Mouse (Mus musculus) kidney, embryonic 15.5 days (tissue): ENCODE measurements around the gene Usp35. TPM values are rescaled to one million over a fixed set of nuclear protein-coding genes. Genes with fewer than 3 reads are reported as not detected.

Experiments
- ATAC-seq: fragments of 200-750 bp; cut with Nextera tagmentation; replicated peaks from 2 replicates; pipeline ENCODE4 v1.8.0; 2017; ENCODE audit warnings: moderate TSS enrichment; ENCODE audit not compliant: low FRiP score
- H3K27ac ChIP-seq: fragments of 300-500 bp; sonication (generic); 2 replicates; pipeline ENCODE4 v1.5.1; 2015; ENCODE audit warnings: mild to moderate bottlenecking, inconsistent platforms
- H3K27me3 ChIP-seq: fragments of 300-500 bp; sonication (generic); 2 replicates; pipeline ENCODE4 v1.6.1; 2015; ENCODE audit warnings: inconsistent platforms
- H3K36me3 ChIP-seq: fragments of 300-500 bp; sonication (generic); 2 replicates; pipeline ENCODE4 v1.6.1; 2015; ENCODE audit warnings: inconsistent platforms
- H3K4me1 ChIP-seq: fragments of 300-500 bp; sonication (generic); 2 replicates; pipeline ENCODE4 v1.6.1; 2015; ENCODE audit warnings: inconsistent platforms
- H3K4me2 ChIP-seq: fragments of 300-500 bp; sonication (generic); 2 replicates; pipeline ENCODE4 v1.6.1; 2015; ENCODE audit warnings: moderate library complexity, mild to moderate bottlenecking, inconsistent platforms
- H3K4me3 ChIP-seq: fragments of 300-500 bp; sonication (generic); replicated peaks from 2 replicates; pipeline ENCODE4 v1.5.1; 2015; ENCODE audit warnings: mild to moderate bottlenecking, inconsistent platforms
- H3K9ac ChIP-seq: fragments of 300-500 bp; sonication (generic); 2 replicates; pipeline ENCODE4 v1.6.1; 2015; ENCODE audit warnings: mild to moderate bottlenecking, inconsistent platforms
- H3K9me3 ChIP-seq: fragments of 300-500 bp; sonication (generic); replicated peaks from 2 replicates; pipeline ENCODE4 v1.6.1; 2016; ENCODE audit warnings: inconsistent platforms
- WGBS: fragments of 180-500 bp; shearing (Covaris S2); methylation state at CpG from one replicate; pipeline ENCODE4 v1.1.7; 2015; ENCODE audit warnings: mixed read lengths; 5-methylcytosine and 5-hydroxymethylcytosine counted together
- polyA plus RNA-seq: library from polyadenylated mRNA; unstranded; fragments of >200 nt; fragmentation: Nextera tagmentation; extraction: Ambion mirVana; gene quantifications from 2 replicates; pipeline ENCODE4 v1.2.1, GENCODE M21; 2015

The Usp35 gene
- polyA plus RNA-seq, 1 experiment from 2014 or later = 1.9 TPM

GRCm38 (mm10) chr7:97356253-97356652, 24.4 kb upstream of the Usp35 start:
- WGBS = 82% methylated on average over 5 of the region's 5 CpGs
- Histone ChIP-seq H3K4me3 (no peak overlapping the region), H3K27me3 (no peaks in the 10 kb centered on the region), H3K9ac (no peak overlapping the region), H3K4me2 (no peak overlapping the region), H3K27ac (no peak overlapping the region), H3K4me1 (no peaks in the 10 kb centered on the region), H3K36me3 (no peaks in the 10 kb centered on the region), H3K9me3 (no peaks in the 10 kb centered on the region)
- ATAC-seq = no peak

GRCm38 (mm10) chr7:97355068-97355841, 23.4 kb upstream of the Usp35 start:
- no peaks in the 10 kb centered on the region for H3K36me3 ChIP-seq
- H3K27ac ChIP-seq = 0 out of 2 replicates have a peak overlapping the region, but pooled peaks have one; percentile 7
- no peaks in the 10 kb centered on the region for H3K27me3 ChIP-seq
- H3K9ac ChIP-seq = no peak overlapping the region
- no peaks in the 10 kb centered on the region for H3K9me3 ChIP-seq
- H3K4me1 ChIP-seq = no peaks in the 10 kb centered on the region
- ATAC-seq = no peak
- 47% methylated on average over 13 of the region's 13 CpGs for WGBS
- H3K4me2 ChIP-seq = no peak overlapping the region
- no peak overlapping the region for H3K4me3 ChIP-seq

GRCm38 (mm10) chr7:97353356-97353755, 21.5 kb upstream of the Usp35 start:
- Histone ChIP-seq H3K9ac (no peak overlapping the region), H3K4me3 (no peak overlapping the region), H3K4me2 (no peak overlapping the region), H3K9me3 (no peaks in the 10 kb centered on the region), H3K27me3 (no peaks in the 10 kb centered on the region), H3K27ac (no peak overlapping the region), H3K4me1 (no peaks in the 10 kb centered on the region), H3K36me3 (0 out of 2 replicates have a peak, but pooled peaks cover 4% of the 10 kb centered on the region)
- ATAC-seq = no peak
- 88% methylated on average over 6 of the region's 6 CpGs for WGBS

- no peak for ATAC-seq
- Histone ChIP-seq H3K9ac (no peak overlapping the region), H3K4me1 (no peaks in the 10 kb centered on the region), H3K27me3 (no peaks in the 10 kb centered on the region), H3K36me3 (0 out of 2 replicates have a peak, but pooled peaks cover 4% of the 10 kb centered on the region), H3K9me3 (no peaks in the 10 kb centered on the region), H3K27ac (no peak overlapping the region), H3K4me2 (no peak overlapping the region), H3K4me3 (no peak overlapping the region)
- WGBS = 81% methylated on average over 11 of the region's 11 CpGs
Measured at GRCm38 (mm10) chr7:97351792-97352513, 20.1 kb upstream of the Usp35 start.

GRCm38 (mm10) chr7:97350891-97351290, 19.1 kb upstream of the Usp35 start:
- Histone ChIP-seq H3K4me2 (no peak overlapping the region), H3K27me3 (no peaks in the 10 kb centered on the region), H3K4me1 (no peaks in the 10 kb centered on the region), H3K27ac (no peak overlapping the region), H3K36me3 (0 out of 2 replicates have a peak, but pooled peaks cover 4% of the 10 kb centered on the region), H3K4me3 (no peak overlapping the region), H3K9me3 (no peaks in the 10 kb centered on the region), H3K9ac (no peak overlapping the region)
- no peak for ATAC-seq
- WGBS = 88% methylated on average over 5 of the region's 5 CpGs

GRCm38 (mm10) chr7:97349438-97349837, 17.6 kb upstream of the Usp35 start:
- WGBS = 93% methylated on average over 6 of the region's 6 CpGs
- Histone ChIP-seq H3K27ac (no peak overlapping the region), H3K9me3 (no peaks in the 10 kb centered on the region), H3K27me3 (no peaks in the 10 kb centered on the region), H3K36me3 (0 out of 2 replicates have a peak, but pooled peaks cover 4% of the 10 kb centered on the region), H3K9ac (no peak overlapping the region), H3K4me1 (no peaks in the 10 kb centered on the region), H3K4me2 (no peak overlapping the region), H3K4me3 (no peak overlapping the region)
- no peak for ATAC-seq

GRCm38 (mm10) chr7:97348836-97349235, 17.0 kb upstream of the Usp35 start:
- Histone ChIP-seq H3K27ac (no peak overlapping the region), H3K4me2 (no peak overlapping the region), H3K9me3 (no peaks in the 10 kb centered on the region), H3K4me1 (no peaks in the 10 kb centered on the region), H3K27me3 (no peaks in the 10 kb centered on the region), H3K4me3 (no peak overlapping the region), H3K9ac (no peak overlapping the region), H3K36me3 (0 out of 2 replicates have a peak, but pooled peaks cover 4% of the 10 kb centered on the region)
- ATAC-seq = no peak
- WGBS = 81% methylated on average over 5 of the region's 5 CpGs

- H3K9ac ChIP-seq = no peak overlapping the region
- H3K27me3 ChIP-seq = no peaks in the 10 kb centered on the region
- ATAC-seq = no peak
- no peaks in the 10 kb centered on the region for H3K4me1 ChIP-seq
- H3K36me3 ChIP-seq = 0 out of 2 replicates have a peak, but pooled peaks cover 4% of the 10 kb centered on the region
- H3K27ac ChIP-seq = no peak overlapping the region
- H3K4me3 ChIP-seq = no peak overlapping the region
- WGBS = 90% methylated on average over 3 of the region's 3 CpGs
- H3K9me3 ChIP-seq = no peaks in the 10 kb centered on the region
- H3K4me2 ChIP-seq = no peak overlapping the region
Measured at GRCm38 (mm10) chr7:97348318-97348717, 16.5 kb upstream of the Usp35 start.

GRCm38 (mm10) chr7:97347464-97347863, 15.6 kb upstream of the Usp35 start:
- H3K4me2 ChIP-seq = no peak overlapping the region
- ATAC-seq = no peak
- 95% methylated on average over 15 of the region's 15 CpGs for WGBS
- H3K9me3 ChIP-seq = no peaks in the 10 kb centered on the region
- H3K4me3 ChIP-seq = no peak overlapping the region
- H3K4me1 ChIP-seq = no peaks in the 10 kb centered on the region
- 0 out of 2 replicates have a peak, but pooled peaks cover 4% of the 10 kb centered on the region for H3K36me3 ChIP-seq
- no peak overlapping the region for H3K9ac ChIP-seq
- no peak overlapping the region for H3K27ac ChIP-seq
- H3K27me3 ChIP-seq = no peaks in the 10 kb centered on the region

GRCm38 (mm10) chr7:97346822-97347166, 15.0 kb upstream of the Usp35 start:
- no peaks in the 10 kb centered on the region for H3K9me3 ChIP-seq
- no peak overlapping the region for H3K4me2 ChIP-seq
- H3K27ac ChIP-seq = no peak overlapping the region
- no peak overlapping the region for H3K4me3 ChIP-seq
- no peak overlapping the region for H3K9ac ChIP-seq
- no peak for ATAC-seq
- H3K36me3 ChIP-seq = 0 out of 2 replicates have a peak, but pooled peaks cover 4% of the 10 kb centered on the region
- 88% methylated on average over 4 of the region's 4 CpGs for WGBS
- H3K4me1 ChIP-seq = no peaks in the 10 kb centered on the region
- no peaks in the 10 kb centered on the region for H3K27me3 ChIP-seq

- Histone ChIP-seq H3K4me3 (no peak overlapping the region), H3K36me3 (0 out of 2 replicates have a peak, but pooled peaks cover 4% of the 10 kb centered on the region), H3K4me1 (no peaks in the 10 kb centered on the region), H3K27ac (no peak overlapping the region), H3K27me3 (no peaks in the 10 kb centered on the region), H3K9ac (no peak overlapping the region), H3K4me2 (no peak overlapping the region), H3K9me3 (no peaks in the 10 kb centered on the region)
- 79% methylated on average over 9 of the region's 9 CpGs for WGBS
- no peak for ATAC-seq
Measured at GRCm38 (mm10) chr7:97346111-97346821, 14.4 kb upstream of the Usp35 start.
